Mouse (Mus musculus) spleen, postnatal 10 days (tissue): ENCODE data around the gene Qars.

Experiments used
- DNase-seq, 2 experiments: peaks; one replicate each; pipeline ENCODE4 v3.0.0; 2021 to 2022; ENCODE audit warnings: low spot score in 2 of 2

Gene Qars

DNA sequence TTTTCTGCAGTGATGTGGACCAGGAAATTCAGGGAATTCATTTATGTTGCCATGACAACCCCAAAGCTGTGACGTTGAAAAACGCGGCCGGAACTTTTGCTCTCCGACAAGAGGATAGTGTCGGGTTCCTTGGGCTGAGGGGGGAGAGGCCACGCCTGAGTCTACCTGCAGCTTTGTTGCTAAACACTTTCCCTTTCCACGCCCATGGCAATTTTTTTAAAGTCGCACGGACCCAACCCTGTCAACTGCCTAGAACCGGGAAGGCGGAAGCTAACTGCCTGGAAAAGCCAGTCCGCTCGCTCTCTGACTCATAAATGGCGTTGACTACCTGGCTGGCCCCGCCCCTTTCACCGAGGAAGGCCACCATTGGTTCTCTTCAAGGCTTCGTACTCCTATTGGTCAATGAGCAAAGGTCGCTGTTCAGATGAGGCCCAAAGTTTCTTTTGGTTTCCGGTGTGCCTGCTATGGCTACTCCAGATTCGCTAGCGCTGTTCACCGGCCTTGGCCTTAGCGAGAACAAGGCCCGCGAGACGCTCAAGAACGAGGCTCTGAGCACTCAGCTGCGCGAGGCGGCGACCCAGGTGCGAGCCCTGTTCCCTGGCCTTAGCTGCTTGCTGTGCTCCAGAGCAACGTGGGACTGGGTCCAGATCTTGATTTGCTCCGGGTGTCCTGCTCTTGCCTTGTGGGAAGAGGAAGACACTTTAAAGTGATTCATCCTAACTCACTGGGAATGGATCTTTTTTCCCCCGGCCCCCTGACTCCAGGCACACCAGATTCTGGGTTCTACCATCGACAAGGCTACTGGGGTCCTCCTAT lies at the start of gene Qars:
Gene Qars (plus strand): TSS at position 88 of the 816 bp plus-strand sequence.
- DNase-seq = peak; percentile 90 to 97

DNA sequence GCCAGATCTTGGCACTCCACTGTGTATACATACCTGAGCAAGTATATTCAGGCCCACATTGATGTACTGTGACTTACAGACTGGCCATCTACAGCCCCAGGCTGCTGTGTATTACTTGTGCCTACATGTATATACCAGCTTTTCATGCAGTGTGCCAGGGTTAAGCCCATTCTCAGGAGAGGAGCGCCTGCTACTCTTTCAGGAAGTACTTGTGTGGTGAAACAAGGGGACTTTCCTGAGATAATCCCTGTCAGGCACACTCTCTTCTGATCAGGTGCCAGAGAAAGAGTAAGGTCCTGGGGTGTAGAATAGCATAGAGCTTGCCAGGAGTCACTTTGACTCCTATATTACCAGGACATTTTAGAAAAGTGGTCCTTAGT lies 47.6 kb upstream of the Qars start:
- DNase-seq = no peak

- DNase-seq = peak; percentile 69 to 86
Observed at GRCm38 (mm10) chr9:108460319-108461178, 47.0 kb upstream of the Qars start, which contains the start of gene Ccdc71. Gene Ccdc71, plus strand, starts transcription at chr9:108460527.

DNA sequence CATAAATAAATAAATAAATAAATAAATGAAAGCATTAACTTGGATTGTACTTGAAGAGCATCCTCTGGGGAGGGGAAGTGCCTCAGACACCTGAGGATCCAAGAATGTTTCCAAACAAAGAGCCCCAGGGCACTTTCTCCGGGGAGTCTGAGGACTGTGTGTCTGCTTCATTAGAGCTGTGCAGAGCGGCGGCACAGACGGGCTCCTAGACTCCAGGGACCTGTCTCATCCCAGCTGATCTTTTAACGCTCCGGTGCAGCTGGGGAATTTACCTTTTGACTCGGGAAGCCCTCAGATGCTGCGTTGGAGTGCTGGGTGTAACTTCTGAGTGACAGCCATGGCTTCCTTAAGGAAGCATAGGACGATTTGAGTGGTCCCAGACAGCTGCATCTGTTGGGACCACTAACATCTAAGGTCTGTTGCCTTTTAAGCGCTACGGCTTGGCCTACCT lies 46.3 kb upstream of the Qars start, which contains the start of gene Klhdc8b:
Gene Klhdc8b (minus strand): TSS at position 401 of the 451 bp plus-strand sequence.
- DNase-seq = no peak

GRCm38 (mm10) chr9:108461675-108462074 lies 45.8 kb upstream of the Qars start:
- DNase-seq = no peak

GRCm38 (mm10) chr9:108462192-108462591 lies 45.3 kb upstream of the Qars start:
- DNase-seq = no peak

DNA sequence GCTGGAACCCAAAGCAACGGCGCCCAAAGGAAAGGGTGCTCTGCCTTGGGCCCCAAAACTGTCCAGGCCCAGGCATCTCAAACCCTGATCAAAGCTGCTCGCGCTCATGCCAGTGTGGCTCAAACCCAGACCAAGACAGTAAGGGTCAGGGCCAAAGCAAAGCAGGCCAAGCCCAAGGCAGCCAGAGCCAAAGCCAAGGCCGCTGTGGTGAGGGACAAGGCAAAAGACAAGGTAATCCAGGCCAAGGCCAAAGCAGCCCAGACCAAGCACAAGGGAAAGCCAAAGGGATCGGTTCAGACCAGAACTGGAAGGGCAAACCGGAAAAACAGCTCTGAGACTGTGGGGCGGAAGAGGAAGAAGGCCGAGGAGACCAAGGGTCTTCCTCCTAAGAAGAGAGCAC lies 43.8 kb upstream of the Qars start:
- no peak for DNase-seq

GRCm38 (mm10) chr9:108466219-108466618 lies 41.3 kb upstream of the Qars start:
- DNase-seq = no peak

DNA sequence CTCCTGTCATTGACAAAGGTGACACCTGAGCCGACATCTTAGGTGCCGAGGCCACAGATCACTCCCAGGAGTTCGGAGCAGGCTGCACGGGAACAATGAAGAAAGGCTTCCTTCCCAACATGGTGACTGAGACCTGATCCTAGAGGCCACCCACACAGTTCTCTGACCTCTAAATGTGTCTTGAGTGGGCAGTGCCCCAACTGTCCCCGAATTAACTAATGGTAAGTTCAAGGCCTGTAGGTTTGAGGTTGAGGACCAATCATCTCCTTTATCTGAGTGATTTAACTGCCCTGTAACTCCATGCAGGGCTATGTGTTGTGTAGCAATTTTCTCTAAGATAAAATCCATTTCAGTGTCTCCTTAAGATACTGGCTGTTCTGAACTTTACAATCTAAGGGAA lies 38.1 kb upstream of the Qars start:
- no peak for DNase-seq

- DNase-seq = no peak
Observed at GRCm38 (mm10) chr9:108469845-108470244, 37.7 kb upstream of the Qars start.

DNA sequence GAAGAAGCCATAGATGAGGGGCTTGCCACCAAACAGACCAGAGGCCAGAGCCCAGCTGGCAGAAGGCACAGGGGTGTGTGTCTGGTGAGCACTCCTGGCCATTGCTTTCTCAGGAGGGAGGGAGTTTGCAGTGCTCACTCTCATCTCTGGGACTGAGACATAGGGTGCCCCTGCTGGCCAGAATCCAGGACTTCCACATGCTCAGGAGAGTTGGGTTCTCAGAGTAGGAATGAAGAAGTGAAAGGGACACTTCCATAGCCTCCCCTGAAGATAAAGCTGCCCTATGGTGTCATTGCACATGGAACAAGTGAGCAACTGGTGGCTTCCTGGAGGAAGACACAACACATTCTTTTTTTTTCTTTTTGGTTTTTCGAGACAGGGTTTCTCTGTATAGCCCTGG lies 33.0 kb upstream of the Qars start:
- DNase-seq = no peak

- DNase-seq = no peak
Observed at GRCm38 (mm10) chr9:108478638-108479156, 28.8 kb upstream of the Qars start.

DNA sequence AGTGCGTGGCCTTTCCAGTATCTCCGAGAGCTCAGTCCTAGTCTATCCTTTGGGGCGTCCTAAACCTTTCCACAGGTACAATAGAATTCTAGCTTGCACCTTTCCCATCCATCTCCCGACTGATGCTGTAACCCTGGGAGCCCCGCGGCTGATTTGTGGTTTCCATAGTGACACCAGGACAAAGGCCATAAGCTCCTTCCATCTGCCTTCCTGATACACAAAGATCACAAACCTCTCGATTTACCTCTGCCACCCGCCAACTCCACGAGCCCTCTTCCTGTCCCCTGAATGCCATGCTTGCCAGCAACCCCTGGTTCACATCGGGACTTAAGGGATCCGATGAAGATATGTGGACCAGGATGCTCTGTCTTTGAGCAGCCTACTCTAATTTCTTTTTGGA lies 28.3 kb upstream of the Qars start:
- no peak for DNase-seq

- no peak for DNase-seq
Observed at GRCm38 (mm10) chr9:108479721-108480351, 27.7 kb upstream of the Qars start, which contains the start of gene Lamb2. Gene Lamb2, plus strand, starts transcription at chr9:108479736.

DNA sequence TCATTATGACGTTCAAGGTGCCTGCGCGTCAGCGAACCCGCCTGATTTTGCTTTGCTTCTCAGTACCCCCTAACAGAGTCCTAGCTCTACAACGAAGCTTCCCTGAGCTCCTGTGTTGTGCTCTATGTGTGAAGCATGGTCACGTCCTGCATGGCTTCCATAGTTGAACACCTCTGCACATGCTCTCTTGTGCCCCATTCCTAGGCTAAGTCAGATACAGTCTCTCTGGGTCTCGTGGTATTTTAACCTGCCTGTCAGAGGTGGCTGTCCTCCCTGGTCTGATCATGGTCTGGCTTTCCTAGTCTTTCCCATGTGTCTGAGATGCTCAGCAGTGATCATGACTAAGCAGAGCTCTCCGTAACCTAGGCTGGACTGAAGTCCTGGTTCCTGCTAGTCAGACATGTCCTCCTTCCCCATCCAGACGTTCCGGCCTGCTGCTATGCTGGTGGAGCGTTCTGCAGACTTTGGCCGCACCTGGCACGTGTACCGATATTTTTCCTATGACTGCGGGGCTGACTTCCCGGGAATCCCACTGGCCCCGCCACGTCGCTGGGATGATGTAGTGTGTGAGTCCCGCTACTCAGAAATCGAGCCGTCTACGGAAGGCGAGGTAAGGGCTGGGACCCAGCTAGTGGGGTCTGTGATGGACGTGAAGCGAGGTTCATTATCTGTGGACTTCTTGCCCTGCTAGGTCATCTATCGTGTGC lies 26.5 kb upstream of the Qars start:
- no peak for DNase-seq

GRCm38 (mm10) chr9:108481520-108482210 lies 25.8 kb upstream of the Qars start:
- no peak for DNase-seq

- DNase-seq = no peak
Observed at GRCm38 (mm10) chr9:108483051-108483790, 24.3 kb upstream of the Qars start.

- DNase-seq = no peak
Observed at GRCm38 (mm10) chr9:108484021-108484420, 23.5 kb upstream of the Qars start.

DNA sequence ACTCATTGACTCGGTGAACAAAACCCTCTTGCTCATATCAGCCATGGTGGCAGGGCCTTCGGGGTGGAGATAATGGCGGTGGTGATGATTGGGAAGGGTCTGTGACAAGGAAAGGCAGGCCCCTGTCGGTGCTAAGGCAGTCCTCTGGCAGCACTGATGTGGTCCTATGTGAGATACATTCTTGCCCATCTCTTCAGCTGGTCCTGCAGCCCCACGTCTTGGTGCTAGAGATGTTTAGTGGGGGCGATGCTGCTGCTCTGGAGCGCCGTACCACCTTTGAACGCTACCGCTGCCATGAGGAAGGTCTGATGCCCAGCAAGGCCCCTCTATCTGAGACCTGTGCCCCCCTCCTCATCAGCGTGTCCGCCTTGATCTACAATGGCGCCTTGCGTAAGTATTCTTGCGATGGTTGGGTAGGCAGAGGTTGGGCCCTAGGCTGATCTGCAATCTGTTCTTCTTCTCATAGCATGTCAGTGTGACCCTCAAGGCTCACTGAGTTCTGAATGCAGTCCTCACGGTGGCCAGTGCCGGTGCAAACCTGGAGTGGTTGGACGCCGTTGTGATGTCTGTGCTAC lies 22.1 kb upstream of the Qars start:
- DNase-seq = no peak
